Mouse (Mus musculus) cerebellum, adult 2 months (tissue): Measurements from ENCODE around the gene 2810408A11Rik. TPM values are rescaled to one million over a fixed set of nuclear protein-coding genes. Genes with fewer than 3 reads are reported as not detected.

Source experiments
- DNase-seq, 2 experiments: peaks; one replicate each; pipeline ENCODE4 v3.0.0; 2021
- H3K27ac ChIP-seq: fragments of 200-500 bp; 2 replicates; pipeline ENCODE4 v1.5.1; 2012; ENCODE audit warnings: low read length, control low read depth, inconsistent platforms; ENCODE audit not compliant: insufficient read depth
- H3K27me3 ChIP-seq: fragments of 200-500 bp; 2 replicates; pipeline ENCODE4 v1.6.1; 2012; ENCODE audit warnings: inconsistent platforms, mild to moderate bottlenecking, low read length, moderate library complexity; ENCODE audit not compliant: control insufficient read depth, insufficient read depth
- H3K4me1 ChIP-seq: fragments of 200-500 bp; 2 replicates; pipeline ENCODE4 v1.6.1; 2011; ENCODE audit warnings: low read length; ENCODE audit not compliant: control insufficient read depth, insufficient read depth
- H3K4me3 ChIP-seq: fragments of 200-500 bp; replicated peaks from 2 replicates; pipeline ENCODE3; 2011; ENCODE audit warnings: mild to moderate bottlenecking, low read depth, low read length, control low read depth; ENCODE audit not compliant: insufficient read depth
- CTCF ChIP-seq: fragments of 200-500 bp; IDR thresholded peaks from 2 replicates; pipeline ENCODE4 v1.5.1; 2011; ENCODE audit warnings: low read depth, mild to moderate bottlenecking, control low read depth, low read length, moderate library complexity, borderline replicate concordance; ENCODE audit not compliant: insufficient read depth
- POLR2A ChIP-seq: fragments of 200-500 bp; IDR thresholded peaks from 2 replicates; pipeline ENCODE4 v1.6.1; 2011; ENCODE audit warnings: low read length, control low read depth, borderline replicate concordance; ENCODE audit not compliant: insufficient read depth
- WGBS: fragments of 180-500 bp; shearing (Covaris S2); methylation state at CpG from one replicate; pipeline ENCODE4 v1.1.7; 2018; 5-methylcytosine and 5-hydroxymethylcytosine counted together
- polyA plus RNA-seq: library from polyadenylated mRNA; depleted of rRNA; stranded (reverse); fragments of >200 nt; gene quantifications from 2 replicates; pipeline ENCODE4 v1.2.3, GENCODE M21; 2012

2810408A11Rik gene
- polyA plus RNA-seq, 1 experiment, result 0.36 TPM

DNA sequence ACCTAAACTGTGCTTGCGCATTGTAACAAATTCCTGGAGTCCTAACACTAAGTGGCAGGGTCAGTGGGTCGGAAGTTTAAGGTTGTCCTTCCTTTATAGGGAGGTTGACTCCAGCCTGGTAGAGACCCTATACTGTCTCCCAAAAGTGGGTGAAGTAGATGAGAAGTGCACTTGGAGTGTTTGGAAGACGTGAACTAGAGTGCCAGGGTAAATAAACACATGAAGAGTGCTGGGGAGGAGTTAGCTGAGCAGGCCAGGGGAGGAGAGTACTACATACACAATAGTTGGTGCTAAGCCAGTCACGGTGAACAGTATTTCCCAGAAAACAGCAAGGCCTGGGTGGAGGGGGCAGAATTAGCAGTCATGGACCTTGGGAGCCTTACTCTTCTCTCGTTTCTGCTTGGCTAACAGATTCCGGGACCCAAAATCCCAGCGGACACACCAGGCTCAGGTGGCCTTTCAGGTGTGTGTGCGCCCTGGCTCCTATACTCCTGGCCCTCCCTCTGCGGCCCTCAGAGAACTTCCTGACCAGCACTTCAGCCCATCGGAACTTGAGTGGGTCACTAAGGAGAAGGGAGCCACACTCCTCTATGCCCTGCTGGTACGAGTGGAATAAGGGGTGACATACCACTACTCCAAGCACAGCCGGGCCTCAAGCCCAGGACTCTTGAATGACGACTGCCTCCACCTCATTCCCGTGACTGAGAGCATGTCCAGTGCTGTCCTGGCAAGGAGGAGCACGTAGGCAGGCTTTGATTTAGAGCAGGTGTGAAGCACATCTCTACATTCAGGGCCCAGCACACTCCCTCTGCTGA is 12.1 kb upstream of the 2810408A11Rik start:
- DNase-seq, result peak in 1 of 2 experiments; percentile 35
- whole genome bisulfite sequencing, result 76% methylated on average over 15 of the region's 15 CpGs
- no peak for TF ChIP-seq CTCF
- TF ChIP-seq POLR2A, result no peak
- peaks cover 5% of the 10 kb centered on the region; the same call in 1 of the 2 replicates for H3K4me1 ChIP-seq
- H3K27me3 ChIP-seq, result no peaks in the 10 kb centered on the region
- no peak overlapping the region for H3K27ac ChIP-seq
- H3K4me3 ChIP-seq, result no peak overlapping the region

DNA sequence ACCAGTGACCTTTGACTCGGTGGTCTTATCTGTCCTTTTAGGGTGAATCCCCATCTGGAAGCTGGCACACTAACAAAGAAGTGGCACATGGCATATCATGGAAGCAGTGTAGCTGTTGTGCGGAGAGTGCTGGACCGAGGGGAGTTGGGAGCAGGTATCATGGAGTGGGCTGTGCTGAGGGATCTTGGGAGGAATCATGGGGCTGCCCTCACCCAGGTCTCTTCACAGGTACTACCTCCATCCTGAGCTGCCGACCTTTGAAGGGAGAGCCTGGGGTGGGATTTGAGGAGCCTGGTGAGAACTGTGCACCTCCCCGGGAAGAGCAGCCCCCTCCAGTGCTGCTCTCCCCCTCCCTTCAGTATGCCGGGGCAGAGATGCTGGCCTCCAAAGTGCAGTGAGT is 10.9 kb upstream of the 2810408A11Rik start:
- 88% methylated on average over 6 of the region's 6 CpGs for WGBS
- Histone ChIP-seq H3K27ac (no peak overlapping the region), H3K4me1 (peaks cover 5% of the 10 kb centered on the region; the same call in 1 of the 2 replicates), H3K4me3 (no peak overlapping the region), H3K27me3 (no peaks in the 10 kb centered on the region)
- DNase-seq, result no peak
- TF ChIP-seq CTCF (no peak), POLR2A (no peak)

DNA sequence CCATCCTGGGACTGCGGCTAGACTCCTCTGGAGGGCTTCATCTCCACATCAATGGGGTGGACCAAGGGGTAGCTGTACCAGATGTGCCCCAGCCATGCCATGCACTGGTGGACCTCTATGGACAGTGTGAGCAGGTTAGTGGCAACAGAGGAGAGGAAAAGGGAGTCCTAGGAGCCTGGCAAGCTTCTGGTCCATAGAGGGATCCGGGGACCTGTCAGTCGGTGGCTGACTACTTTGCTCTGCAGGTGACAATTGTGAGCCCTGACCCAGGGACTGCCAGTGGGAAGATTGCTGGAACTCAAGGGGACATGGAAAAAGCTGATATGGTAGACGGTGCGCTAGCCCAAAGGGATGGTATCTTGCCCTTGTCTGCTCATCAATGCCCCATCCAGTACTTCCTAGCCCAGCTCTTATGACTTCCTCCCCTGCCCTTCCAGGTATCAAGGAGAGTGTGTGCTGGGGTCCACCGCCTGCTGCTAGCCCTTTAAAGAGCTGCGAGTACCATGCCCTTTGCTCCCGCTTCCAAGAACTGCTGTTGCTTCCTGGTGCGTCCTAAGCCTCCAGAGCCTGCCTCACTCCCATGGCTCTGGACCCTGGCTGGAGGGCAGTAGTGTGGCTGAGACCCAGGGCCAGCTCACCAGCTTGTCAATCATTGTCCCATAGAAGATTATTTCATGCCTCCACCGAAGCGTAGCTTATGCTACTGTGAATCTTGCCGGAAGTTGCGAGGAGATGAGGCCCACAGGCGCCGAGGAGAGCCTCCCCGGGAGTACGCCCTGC is 10.2 kb upstream of the 2810408A11Rik start:
- DNase-seq, result no peak
- TF ChIP-seq POLR2A, result no peak
- no peak for TF ChIP-seq CTCF
- Histone ChIP-seq H3K4me1 (peaks cover 5% of the 10 kb centered on the region; the same call in 1 of the 2 replicates), H3K27me3 (no peaks in the 10 kb centered on the region), H3K27ac (no peak overlapping the region), H3K4me3 (no peak overlapping the region)
- WGBS, result 87% methylated on average over 17 of the region's 17 CpGs

DNA sequence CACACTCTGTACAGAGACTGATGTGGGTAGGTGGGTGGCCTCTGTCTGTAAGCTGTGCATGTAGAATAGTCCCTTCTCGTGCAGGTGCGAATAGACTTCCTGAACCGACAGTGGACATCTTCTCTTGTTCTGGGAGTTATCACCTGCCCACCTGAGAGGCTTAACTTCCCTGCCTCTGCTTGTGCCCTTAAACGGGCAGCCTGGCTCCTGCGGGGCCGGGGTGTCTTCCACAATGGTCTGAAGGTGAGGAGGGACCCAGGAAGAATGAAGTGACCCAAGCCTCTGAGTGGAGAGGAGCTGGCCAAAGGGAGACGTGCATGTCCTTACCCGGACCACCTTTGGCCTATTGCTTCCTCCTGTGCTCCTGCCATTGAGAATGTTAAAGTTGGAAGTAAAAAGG is 9.4 kb upstream of the 2810408A11Rik start:
- Histone ChIP-seq H3K4me3 (no peak overlapping the region), H3K27ac (no peak overlapping the region), H3K27me3 (no peaks in the 10 kb centered on the region), H3K4me1 (peaks cover 5% of the 10 kb centered on the region; the same call in 1 of the 2 replicates)
- 92% methylated on average over 8 of the region's 8 CpGs for WGBS
- DNase-seq, result no peak
- TF ChIP-seq CTCF (no peak), POLR2A (no peak)

DNA sequence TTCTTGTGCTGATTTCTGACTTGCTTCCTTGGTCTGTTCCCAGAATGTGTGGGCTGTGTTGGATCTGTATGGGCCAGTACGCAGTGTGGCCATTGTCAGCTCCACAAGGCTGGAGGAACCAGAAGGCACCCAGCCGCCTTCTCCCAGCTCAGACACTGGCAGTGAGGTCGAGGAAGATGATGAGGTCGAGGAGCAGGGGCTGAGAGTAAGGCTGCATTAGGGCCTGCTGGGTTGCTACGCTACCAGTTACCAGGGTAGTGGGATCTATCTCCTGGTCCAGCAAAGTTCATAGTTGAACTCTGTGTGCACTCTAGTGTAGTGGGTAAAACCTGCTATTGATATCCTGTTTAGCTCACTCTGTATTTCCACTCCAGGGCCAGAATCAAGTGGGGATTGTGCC is 8.4 kb upstream of the 2810408A11Rik start:
- Histone ChIP-seq H3K4me3 (no peak overlapping the region), H3K27me3 (no peaks in the 10 kb centered on the region), H3K27ac (no peak overlapping the region), H3K4me1 (peaks cover 3% of the 10 kb centered on the region; the same call in 1 of the 2 replicates)
- no peak for TF ChIP-seq CTCF
- no peak for TF ChIP-seq POLR2A
- 85% methylated on average over 5 of the region's 5 CpGs for WGBS
- DNase-seq, result no peak

DNA sequence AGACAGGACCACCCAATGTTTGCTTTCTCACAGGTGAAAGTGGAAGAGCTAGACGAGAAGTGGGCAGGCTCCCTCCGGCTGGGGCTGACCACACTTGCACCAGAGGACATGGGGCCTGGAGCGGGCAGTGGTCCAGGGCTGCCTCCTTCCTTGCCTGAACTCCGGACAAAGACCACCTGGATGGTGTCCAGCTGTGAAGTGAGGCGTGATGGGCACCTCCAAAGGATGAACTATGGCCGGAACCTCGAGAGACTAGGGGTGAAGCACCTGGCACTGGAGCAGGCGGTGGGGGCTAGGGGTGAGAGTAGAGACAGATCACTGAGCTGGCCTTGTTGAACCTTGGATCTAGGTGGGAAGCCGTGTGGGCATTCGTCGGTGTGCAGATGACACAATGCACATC is 7.9 kb upstream of the 2810408A11Rik start:
- WGBS, result 71% methylated on average over 11 of the region's 11 CpGs
- Histone ChIP-seq H3K27ac (no peak overlapping the region), H3K27me3 (no peaks in the 10 kb centered on the region), H3K4me3 (no peak overlapping the region), H3K4me1 (peaks cover 3% of the 10 kb centered on the region; the same call in 1 of the 2 replicates)
- no peak for DNase-seq
- TF ChIP-seq POLR2A, result no peak
- TF ChIP-seq CTCF, result no peak

DNA sequence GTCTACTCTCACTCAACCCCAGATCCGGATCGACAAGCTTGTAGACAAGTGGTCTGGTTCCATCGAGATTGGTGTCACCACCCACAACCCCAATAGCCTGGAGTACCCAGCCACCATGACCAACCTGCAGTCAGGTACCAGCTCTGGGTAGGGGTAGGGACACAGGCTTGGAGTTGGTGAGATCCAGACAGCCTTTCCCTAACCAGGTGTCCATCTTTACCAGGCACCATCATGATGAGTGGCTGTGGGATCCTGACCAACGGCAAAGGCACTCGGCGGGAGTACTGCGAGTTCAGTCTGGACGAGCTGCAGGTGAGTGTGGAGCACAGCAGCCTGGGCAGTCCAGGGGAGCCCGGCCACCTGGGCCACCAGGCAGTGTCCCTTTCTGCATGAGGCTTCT is 3.5 kb upstream of the 2810408A11Rik start:
- peak in 1 of 2 experiments; percentile 8 for DNase-seq
- no peak for TF ChIP-seq CTCF
- TF ChIP-seq POLR2A, result no peak
- no peak overlapping the region for H3K27ac ChIP-seq
- H3K4me3 ChIP-seq, result no peak overlapping the region
- H3K4me1 ChIP-seq, result 0 out of 2 replicates have a peak, but pooled peaks cover 6% of the 10 kb centered on the region
- WGBS, result 94% methylated on average over 9 of the region's 9 CpGs
- no peaks in the 10 kb centered on the region for H3K27me3 ChIP-seq

DNA sequence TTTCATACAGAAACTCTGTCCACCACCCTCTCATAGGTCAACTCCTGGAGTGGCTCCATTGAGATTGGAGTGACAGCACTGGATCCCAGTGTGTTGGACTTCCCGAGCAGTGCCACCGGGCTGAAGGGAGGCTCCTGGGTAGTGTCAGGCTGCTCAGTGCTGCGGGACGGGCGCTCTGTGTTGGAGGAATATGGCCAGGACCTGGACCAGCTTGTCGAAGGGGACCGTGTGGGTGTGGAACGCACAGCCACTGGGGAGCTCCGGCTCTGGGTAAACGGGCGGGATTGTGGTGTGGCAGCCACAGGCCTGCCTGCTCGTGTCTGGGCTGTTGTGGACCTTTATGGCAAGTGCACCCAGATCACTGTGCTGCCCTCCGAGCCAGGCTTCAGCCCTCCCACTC is 2.2 kb upstream of the 2810408A11Rik start:
- TF ChIP-seq POLR2A, result no peak
- no peak for TF ChIP-seq CTCF
- H3K4me3 ChIP-seq, result no peak overlapping the region
- DNase-seq, result no peak
- H3K27ac ChIP-seq, result no peak overlapping the region
- WGBS, result 73% methylated on average over 13 of the region's 13 CpGs
- no peaks in the 10 kb centered on the region for H3K27me3 ChIP-seq
- H3K4me1 ChIP-seq, result 0 out of 2 replicates have a peak, but pooled peaks cover 6% of the 10 kb centered on the region
